In the genomic region with DNA sequence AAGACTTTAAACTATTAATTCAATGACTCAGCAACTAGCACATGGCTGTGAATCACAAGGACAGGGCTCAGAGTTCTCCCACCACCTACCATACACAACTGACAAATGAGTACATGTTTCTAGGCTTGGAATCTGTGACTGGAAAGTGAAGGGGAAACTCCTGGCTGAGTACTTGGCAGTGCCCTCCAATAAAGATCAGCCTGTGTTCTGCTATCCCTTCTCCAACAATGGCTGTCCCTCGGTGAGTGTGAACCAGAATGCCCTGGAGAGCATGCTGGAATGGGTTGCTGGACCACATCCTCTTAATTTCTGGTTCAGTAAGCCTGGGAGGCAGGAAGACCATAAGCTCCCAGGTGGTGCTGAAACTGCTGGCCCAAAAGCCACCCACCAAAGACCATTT, we compare ENCODE assay signal across 15 mouse cellular contexts.
DNase-seq lines count a peak whose midpoint lies in the region; ATAC-seq and TF ChIP-seq lines count a peak whose summit lies in the region.
"Had no signal": no experiment of that assay in that cellular context is flagged by ENCODE, and none has a peak within 500 bp of the region (broad histone marks: within the 10 kb centered on the region; RNA-seq: fewer than 3 reads in every experiment).

No protein-coding gene starts in this region.

- TF ChIP-seq POLR2A in heart, adult 2 months (IDR thresholded peaks at IDR 0.05; ENCODE audit: insufficient read depth, low read depth, low read length): no peak
- no peak for TF ChIP-seq POLR2A in olfactory bulb, adult 2 months (IDR thresholded peaks at IDR 0.05; ENCODE audit: insufficient read depth, low read depth, low read length)

- H3K4me3 ChIP-seq in heart, adult 2 months: no peak overlapping the region
- no peak overlapping the region for H3K4me3 ChIP-seq in heart, embryonic 12.5 days
- H3K4me3 ChIP-seq in layer of hippocampus, adult 2 months: no peak overlapping the region
- no peak overlapping the region for H3K4me3 ChIP-seq in olfactory bulb, adult 2 months (ENCODE audit: insufficient read depth, low read depth, low read length)
- H3K4me3 ChIP-seq: hindbrain, embryonic 10.5 days; intestine, embryonic 15.5 days; neural tube, embryonic 13.5 days had no signal

- no peak for TF ChIP-seq CTCF in heart, adult 2 months (IDR thresholded peaks at IDR 0.05)
- TF ChIP-seq CTCF in layer of hippocampus, adult 2 months (conservative IDR thresholded peaks at IDR 0.05): no peak
- TF ChIP-seq CTCF in olfactory bulb, adult 2 months (IDR thresholded peaks at IDR 0.05; ENCODE audit: insufficient read depth, low read depth, low read length): no peak

- H3K4me2 ChIP-seq in heart, embryonic 12.5 days: no peak overlapping the region
- H3K4me2 ChIP-seq: intestine, embryonic 15.5 days; lung, embryonic 14.5 days; neural tube, embryonic 13.5 days had no signal

- H3K27ac ChIP-seq in heart, adult 2 months: peak overlapping the region; percentile 36; the same call in 1 of the 2 replicates
- H3K27ac ChIP-seq in heart, embryonic 12.5 days (ENCODE audit: poor library complexity, severe bottlenecking): no peak overlapping the region; the same call in 1 of the 2 replicates
- H3K27ac ChIP-seq in layer of hippocampus, adult 2 months: peak overlapping the region; percentile 15; the same call in 1 of the 2 replicates
- H3K27ac ChIP-seq in olfactory bulb, adult 2 months (ENCODE audit: insufficient read depth, low read depth, low read length): peak overlapping the region; percentile 23
- H3K27ac ChIP-seq: hindbrain, embryonic 10.5 days; intestine, embryonic 15.5 days; kidney, postnatal 0 days; neural tube, embryonic 13.5 days had no signal

- peaks cover 25% of the 10 kb centered on the region for H3K4me1 ChIP-seq in heart, adult 2 months (ENCODE audit: control insufficient read depth, insufficient read depth, low read length)
- H3K4me1 ChIP-seq in heart, embryonic 12.5 days (replicated peaks): peaks cover 50% of the 10 kb centered on the region
- peaks cover 32% of the 10 kb centered on the region for H3K4me1 ChIP-seq in olfactory bulb, adult 2 months (ENCODE audit: control insufficient read depth, insufficient read depth, low read length)

- peaks cover 8% of the 10 kb centered on the region for H3K36me3 ChIP-seq in heart, adult 2 months (ENCODE audit: control insufficient read depth, insufficient read depth, low read length)
- no peaks in the 10 kb centered on the region for H3K36me3 ChIP-seq in heart, embryonic 12.5 days
- H3K36me3 ChIP-seq: hindbrain, embryonic 10.5 days; intestine, embryonic 15.5 days; neural tube, embryonic 13.5 days had no signal

- 6% methylated on average over 1 of the region's 1 CpGs for WGBS in heart, adult 2 months
- 42% methylated on average over 1 of the region's 1 CpGs for WGBS in heart, embryonic 12.5 days
- WGBS in olfactory bulb, adult 2 months: 19% methylated on average over 1 of the region's 1 CpGs

- peaks cover 3% of the 10 kb centered on the region; the same call in 1 of the 2 replicates for H3K79me2 ChIP-seq in heart, adult 2 months (replicated peaks; ENCODE audit: control insufficient read depth, insufficient read depth, low read length)

- H3K27me3 ChIP-seq in heart, adult 2 months (ENCODE audit: control insufficient read depth, insufficient read depth, low read length): no peaks in the 10 kb centered on the region
- no peaks in the 10 kb centered on the region for H3K27me3 ChIP-seq in heart, embryonic 12.5 days (replicated peaks)
- H3K27me3 ChIP-seq: intestine, embryonic 15.5 days; neural tube, embryonic 13.5 days; Patski had no signal

- intact Hi-C loops in heart, adult 2 months (cut with DNase I): loop anchor here (5.0 kb wide), 1 partner anchor 237 kb away; no protein-coding TSS in a partner anchor

- no peaks in the 10 kb centered on the region for H3K9me3 ChIP-seq in heart, embryonic 12.5 days (replicated peaks)
- H3K9me3 ChIP-seq: hindbrain, embryonic 10.5 days; intestine, embryonic 15.5 days; neural tube, embryonic 13.5 days had no signal

- no peak for TF ChIP-seq EP300 in heart, adult 2 months (IDR thresholded peaks at IDR 0.05; ENCODE audit: insufficient read depth, low read depth, low read length)

- DNase-seq in heart, adult 2 months: no peak
- DNase-seq in layer of hippocampus, adult 2 months (ENCODE audit: low spot score in 2 of 2): no peak
- DNase-seq in layer of hippocampus, postnatal 36 days: no peak
- DNase-seq in Muller cell, postnatal 12 days (ENCODE audit: inconsistent ontology term): peak; percentile 83
- no peak for DNase-seq in right cerebral cortex, postnatal 25 days
- DNase-seq: gastrocnemius, postnatal 10 days had no signal

- H3K9ac ChIP-seq in heart, adult 2 months (ENCODE audit: low read depth, low read length): no peak overlapping the region
- no peak overlapping the region; the same call in 1 of the 2 replicates for H3K9ac ChIP-seq in heart, embryonic 12.5 days
- H3K9ac ChIP-seq: intestine, embryonic 15.5 days; lung, embryonic 14.5 days; neural tube, embryonic 13.5 days had no signal

- ATAC-seq in heart, embryonic 12.5 days (ENCODE audit: insufficient number of reproducible peaks, low FRiP score): no peak
- ATAC-seq: midbrain, embryonic 16.5 days had no signal
